Mouse (Mus musculus) lung, postnatal 4 days (tissue): ENCODE results near the gene Casp8ap2.

Experiments
- DNase-seq, 2 experiments: peaks; one replicate each; pipeline ENCODE4 v3.0.0; 2021

Casp8ap2 gene

GRCm38 (mm10) chr4:32669825-32670224 is 54.6 kb downstream of the Casp8ap2 start:
- DNase-seq = no peak

DNA sequence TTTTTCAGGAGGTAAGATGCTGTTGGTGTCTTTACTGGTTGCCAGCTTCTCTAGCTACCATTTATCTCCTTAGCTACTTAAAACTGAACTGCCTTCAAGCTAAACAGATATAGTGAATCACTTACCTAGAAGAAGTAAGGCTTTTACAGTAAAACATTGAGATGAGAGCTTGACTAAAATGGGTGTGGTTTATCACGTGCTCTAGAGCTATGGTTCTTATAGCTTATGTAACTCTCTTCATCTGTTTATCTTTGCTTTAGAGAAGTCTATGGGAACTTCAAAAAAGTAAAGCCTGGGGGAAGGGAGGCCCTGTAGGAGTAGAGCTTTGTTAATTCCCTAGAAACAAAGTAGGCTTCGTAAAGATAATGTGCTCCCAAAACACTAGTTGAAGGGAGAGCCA is 58.8 kb downstream of the Casp8ap2 start:
- DNase-seq = no peak

DNA sequence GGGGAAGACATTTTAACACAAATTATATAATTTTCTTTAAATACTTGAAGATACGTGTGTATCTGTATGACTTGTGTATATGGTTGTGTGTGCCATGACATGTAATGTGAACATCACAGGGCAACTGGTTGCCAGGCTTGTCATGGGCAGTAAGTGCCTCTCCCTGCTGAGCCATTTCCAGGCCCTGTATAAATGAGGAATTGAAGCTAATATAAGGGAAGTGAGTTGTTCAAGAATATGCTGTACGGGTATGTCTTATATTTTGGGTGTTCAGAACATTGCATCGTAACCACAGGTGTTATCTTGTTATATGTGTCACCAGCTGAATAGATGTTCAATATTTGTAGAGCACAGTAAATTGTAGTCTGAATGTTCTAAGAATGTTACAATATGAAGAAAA is 62.2 kb downstream of the Casp8ap2 start:
- DNase-seq = no peak

DNA sequence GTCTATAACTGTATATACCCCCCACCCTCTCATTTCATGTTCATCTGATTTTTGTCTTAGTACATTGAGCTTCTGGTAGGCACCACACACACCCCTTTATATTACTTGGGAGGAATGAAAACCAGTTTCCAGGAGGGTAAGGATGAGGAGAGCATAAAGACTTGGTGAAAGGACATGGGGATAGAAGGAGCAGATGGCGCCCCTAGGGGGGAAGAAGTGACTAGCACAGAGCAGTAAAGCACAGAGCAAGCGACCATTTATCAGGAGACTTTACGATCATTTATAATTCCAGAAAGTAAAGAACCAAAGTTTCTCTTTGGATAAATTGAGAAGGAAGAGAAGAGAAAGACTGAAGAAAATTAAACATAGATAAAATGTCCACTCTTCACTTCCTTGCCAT is 65.6 kb downstream of the Casp8ap2 start:
- no peak for DNase-seq

- no peak for DNase-seq
Measured at GRCm38 (mm10) chr4:32682471-32682870, 67.2 kb downstream of the Casp8ap2 start.

- DNase-seq = no peak
Measured at GRCm38 (mm10) chr4:32683061-32683582, 67.9 kb downstream of the Casp8ap2 start.
